Mouse (Mus musculus): ENCODE results near the gene Rwdd2b.

DNA sequence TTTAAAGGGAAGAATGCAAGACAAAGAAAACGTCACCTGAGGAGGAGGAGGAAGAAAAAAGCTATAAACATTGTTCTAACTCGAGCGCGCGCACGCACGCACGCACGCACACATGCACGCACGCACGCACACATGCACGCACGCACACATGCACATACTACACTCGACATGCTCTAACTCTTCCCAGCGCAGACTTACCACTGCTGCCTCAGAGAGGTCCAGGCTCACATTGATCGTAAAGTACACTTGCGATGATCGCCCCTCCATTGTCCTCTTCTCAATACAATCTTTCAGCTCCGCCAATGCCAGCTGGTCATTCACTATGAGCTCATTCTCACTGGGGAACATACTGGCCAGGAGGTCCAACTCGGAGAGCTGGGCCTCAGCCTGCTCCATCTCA lies 3.3 kb downstream of the Rwdd2b start:
- no peak for TF ChIP-seq GATA1 (IDR thresholded peaks at IDR 0.05; ENCODE audit: low read length)
- no peak for TF ChIP-seq TAL1 (IDR thresholded peaks at IDR 0.05; ENCODE audit: low read length)
